Mouse (Mus musculus) heart, adult 2 months (tissue): ENCODE measurements around the gene Arhgap23. TPM values are rescaled to one million over a fixed set of nuclear protein-coding genes. Genes with fewer than 3 reads are reported as not detected.
A peak's percentile ranks its signal among the peaks of the same experiment; 100 is the strongest.

Source experiments
- DNase-seq, 2 experiments: peaks; one replicate each; pipeline ENCODE4 v3.0.0; 2021
- H3K27ac ChIP-seq: fragments of 200-600 bp; 2 replicates; pipeline ENCODE4 v1.8.1; 2022
- H3K27me3 ChIP-seq: fragments of 200-500 bp; 2 replicates; pipeline ENCODE4 v1.6.1; 2012; ENCODE audit warnings: mild to moderate bottlenecking, low read length, inconsistent platforms, mixed read lengths; ENCODE audit not compliant: control insufficient read depth, insufficient read depth
- H3K36me3 ChIP-seq: fragments of 200-500 bp; 2 replicates; pipeline ENCODE4 v1.6.1; 2012; ENCODE audit warnings: low read length, inconsistent platforms; ENCODE audit not compliant: control insufficient read depth, insufficient read depth
- H3K4me1 ChIP-seq: fragments of 200-500 bp; 2 replicates; pipeline ENCODE4 v1.6.1; 2011; ENCODE audit warnings: low read length; ENCODE audit not compliant: control insufficient read depth, insufficient read depth
- H3K4me3 ChIP-seq: fragments of 200-600 bp; 2 replicates; pipeline ENCODE4 v1.8.1; 2022
- H3K79me2 ChIP-seq: fragments of 200-500 bp; replicated peaks from 2 replicates; pipeline ENCODE4 v1.6.1; 2012; ENCODE audit warnings: mild to moderate bottlenecking, inconsistent platforms, low read length, moderate library complexity, mixed read lengths; ENCODE audit not compliant: control insufficient read depth, insufficient read depth
- H3K9ac ChIP-seq: fragments of 200-500 bp; 2 replicates; pipeline ENCODE4 v1.6.1; 2012; ENCODE audit warnings: low read depth, mild to moderate bottlenecking, control low read depth, inconsistent platforms, low read length, mixed read lengths
- CTCF ChIP-seq: fragments of 200-600 bp; IDR thresholded peaks from 2 replicates; pipeline ENCODE4 v1.8.1; 2022; ENCODE audit warnings: antibody characterized with exemption, mild to moderate bottlenecking, moderate library complexity
- EP300 ChIP-seq: fragments of 200-500 bp; IDR thresholded peaks from 2 replicates; pipeline ENCODE4 v1.6.1; 2011; ENCODE audit warnings: low read depth, low read length, control low read depth; ENCODE audit not compliant: insufficient read depth
- POLR2A ChIP-seq: fragments of 200-500 bp; IDR thresholded peaks from 2 replicates; pipeline ENCODE4 v1.6.1; 2011; ENCODE audit warnings: mild to moderate bottlenecking, low read depth, low read length, control low read depth; ENCODE audit not compliant: insufficient read depth
- WGBS: fragments of 180-500 bp; shearing (Covaris S2); methylation state at CpG from one replicate; pipeline ENCODE4 v1.1.7; 2018; 5-methylcytosine and 5-hydroxymethylcytosine counted together
- intact Hi-C: fragments of 180-260 bp; cut with DNase I; formaldehyde crosslinking; loops from one replicate; pipeline ENCODE4 v1.15.1; 2025
- polyA plus RNA-seq: library from polyadenylated mRNA; depleted of rRNA; stranded (reverse); fragments of >200 nt; gene quantifications from 2 replicates; pipeline ENCODE4 v1.2.3, GENCODE M21; 2012
- total RNA-seq, 2 experiments: library from RNA; stranded (reverse); gene quantifications; 2 replicates each; pipeline ENCODE4 v1.2.3; 2021

Arhgap23 gene
- total and polyA plus RNA-seq, 3 experiments, result 12.8 to 18.4 (median 13.7) TPM

GRCm38 (mm10) chr11:97451625-97452024 lies 36.3 kb downstream of the Arhgap23 start:
- DNase-seq, result peak; percentile 46 to 53
- Histone ChIP-seq H3K36me3 (no peaks in the 10 kb centered on the region), H3K79me2 (no peaks in the 10 kb centered on the region; the same call in 1 of the 2 replicates), H3K9ac (no peak overlapping the region; the same call in 1 of the 2 replicates), H3K4me3 (no peak overlapping the region), H3K4me1 (peaks cover 14% of the 10 kb centered on the region), H3K27me3 (no peaks in the 10 kb centered on the region), H3K27ac (no peak overlapping the region; the same call in 1 of the 2 replicates)
- TF ChIP-seq POLR2A (no peak), EP300 (no peak), CTCF (no peak)
- intact Hi-C loops, result loop anchor here (2.0 kb wide), 1 partner anchor 17 kb away; no protein-coding TSS in a partner anchor
- WGBS, result 67% methylated on average over 15 of the region's 15 CpGs

GRCm38 (mm10) chr11:97457120-97457519 lies 41.8 kb downstream of the Arhgap23 start:
- Histone ChIP-seq H3K79me2 (no peaks in the 10 kb centered on the region; the same call in 1 of the 2 replicates), H3K4me1 (peaks cover 2% of the 10 kb centered on the region; the same call in 1 of the 2 replicates), H3K4me3 (no peak overlapping the region), H3K27ac (no peak overlapping the region), H3K27me3 (no peaks in the 10 kb centered on the region), H3K9ac (no peak overlapping the region), H3K36me3 (no peaks in the 10 kb centered on the region)
- intact Hi-C loops, result no loop called here
- TF ChIP-seq EP300, result no peak
- no peak for TF ChIP-seq POLR2A
- TF ChIP-seq CTCF, result no peak
- no peak for DNase-seq
- 84% methylated on average over 4 of the region's 4 CpGs for WGBS

GRCm38 (mm10) chr11:97461307-97461820 lies 46.0 kb downstream of the Arhgap23 start:
- TF ChIP-seq CTCF (no peak), EP300 (no peak), POLR2A (no peak)
- Histone ChIP-seq H3K36me3 (no peaks in the 10 kb centered on the region), H3K4me1 (no peaks in the 10 kb centered on the region), H3K4me3 (no peak overlapping the region), H3K27ac (no peak overlapping the region), H3K9ac (no peak overlapping the region), H3K79me2 (no peaks in the 10 kb centered on the region), H3K27me3 (no peaks in the 10 kb centered on the region)
- DNase-seq, result no peak
- intact Hi-C loops, result no loop called here
- WGBS, result 92% methylated on average over 3 of the region's 3 CpGs

GRCm38 (mm10) chr11:97462538-97462937 lies 47.2 kb downstream of the Arhgap23 start:
- Histone ChIP-seq H3K9ac (no peak overlapping the region), H3K4me3 (no peak overlapping the region), H3K4me1 (no peaks in the 10 kb centered on the region), H3K27me3 (no peaks in the 10 kb centered on the region), H3K79me2 (no peaks in the 10 kb centered on the region), H3K27ac (no peak overlapping the region), H3K36me3 (no peaks in the 10 kb centered on the region)
- 87% methylated on average over 6 of the region's 6 CpGs for WGBS
- no peak for DNase-seq
- intact Hi-C loops, result no loop called here
- TF ChIP-seq EP300, result no peak
- TF ChIP-seq POLR2A, result no peak
- no peak for TF ChIP-seq CTCF

- Histone ChIP-seq H3K27ac (no peak overlapping the region), H3K9ac (no peak overlapping the region), H3K79me2 (no peaks in the 10 kb centered on the region), H3K4me3 (no peak overlapping the region), H3K27me3 (no peaks in the 10 kb centered on the region), H3K36me3 (no peaks in the 10 kb centered on the region), H3K4me1 (no peaks in the 10 kb centered on the region)
- intact Hi-C loops, result no loop called here
- WGBS, result 80% methylated on average over 33 of the region's 33 CpGs
- no peak for DNase-seq
- TF ChIP-seq POLR2A, result no peak
- TF ChIP-seq EP300, result no peak
- no peak for TF ChIP-seq CTCF
Measured at GRCm38 (mm10) chr11:97463166-97463565, 47.8 kb downstream of the Arhgap23 start.

GRCm38 (mm10) chr11:97463991-97464390 lies 48.7 kb downstream of the Arhgap23 start:
- Histone ChIP-seq H3K79me2 (no peaks in the 10 kb centered on the region), H3K9ac (no peak overlapping the region), H3K36me3 (no peaks in the 10 kb centered on the region), H3K4me3 (no peak overlapping the region), H3K27me3 (no peaks in the 10 kb centered on the region), H3K27ac (no peak overlapping the region), H3K4me1 (peaks cover 1% of the 10 kb centered on the region; the same call in 1 of the 2 replicates)
- 92% methylated on average over 4 of the region's 4 CpGs for WGBS
- TF ChIP-seq CTCF (no peak), EP300 (no peak), POLR2A (no peak)
- no peak for DNase-seq
- intact Hi-C loops, result no loop called here
